Mouse (Mus musculus) liver, postnatal 0 days (tissue): ENCODE data around the gene Tulp1.

Experiments used
- CTCF ChIP-seq: sonication (generic); IDR thresholded peaks from 2 replicates; pipeline ENCODE4 v1.5.1; 2016; ENCODE audit warnings: antibody characterized with exemption, low read depth
- EP300 ChIP-seq: IDR thresholded peaks from 2 replicates; pipeline ENCODE4 v1.6.1; 2016; ENCODE audit warnings: antibody characterized with exemption, low read depth, mild to moderate bottlenecking

DNA sequence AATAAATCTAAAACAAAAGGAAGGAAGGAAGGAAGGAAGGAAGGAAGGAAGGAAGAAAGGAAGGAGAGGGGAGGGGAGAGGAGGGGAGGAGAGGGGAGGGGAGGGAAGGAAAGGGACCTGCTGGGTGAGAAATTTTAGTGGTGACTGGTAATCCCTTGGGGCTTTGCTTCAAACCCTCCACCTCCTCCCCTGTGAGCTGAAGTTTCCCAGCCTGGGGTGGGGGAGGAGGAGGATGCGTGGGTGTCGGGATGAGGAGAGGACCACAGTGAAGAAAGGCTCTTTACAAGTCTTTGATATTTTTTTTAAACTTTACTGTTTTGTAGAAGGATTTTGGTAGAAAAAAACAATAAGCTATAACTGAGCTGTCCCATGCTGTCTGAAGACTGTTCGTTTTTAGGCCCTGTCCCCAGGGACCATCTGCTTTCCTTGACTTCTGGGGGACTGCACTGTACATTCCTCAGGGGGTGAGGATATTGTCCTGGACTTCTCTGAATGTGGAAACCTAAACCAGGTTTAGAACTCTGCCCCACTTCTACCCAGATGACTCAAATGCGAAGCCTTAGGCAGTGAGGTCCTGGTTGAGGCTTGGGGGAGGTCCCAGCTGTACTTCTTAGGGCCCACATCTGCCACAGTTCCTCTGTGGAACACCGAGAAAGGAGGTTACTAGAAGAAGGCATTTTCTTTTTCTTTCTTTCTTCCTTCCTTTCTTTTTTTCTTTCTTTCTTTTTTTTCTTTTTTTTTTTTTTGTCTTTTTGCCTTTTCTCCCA is 53.5 kb downstream of the Tulp1 start:
- TF ChIP-seq CTCF (no peak), EP300 (no peak)
